Mouse (Mus musculus) gastrocnemius, postnatal 14 days (tissue): Measurements from ENCODE around the gene Adcy5. TPM values are rescaled to one million over a fixed set of nuclear protein-coding genes. Genes with fewer than 3 reads are reported as not detected.
A peak's percentile ranks its signal among the peaks of the same experiment; 100 is the strongest.

ENCODE experiments used
- DNase-seq: peaks from one replicate; pipeline ENCODE4 v3.0.0; 2021; ENCODE audit warnings: mixed read lengths
- intact Hi-C: fragments of 180-260 bp; cut with DNase I; formaldehyde crosslinking; loops from one replicate; pipeline ENCODE4 v1.15.1; 2025; ENCODE audit warnings: low total_unique reads
- total RNA-seq, 2 experiments: library from RNA; stranded (reverse); gene quantifications; 2 replicates each; pipeline ENCODE4 v1.2.3; 2021

The Adcy5 gene
- total RNA-seq, 2 experiments from 2014 or later = 2.1 to 2.4 TPM

DNA sequence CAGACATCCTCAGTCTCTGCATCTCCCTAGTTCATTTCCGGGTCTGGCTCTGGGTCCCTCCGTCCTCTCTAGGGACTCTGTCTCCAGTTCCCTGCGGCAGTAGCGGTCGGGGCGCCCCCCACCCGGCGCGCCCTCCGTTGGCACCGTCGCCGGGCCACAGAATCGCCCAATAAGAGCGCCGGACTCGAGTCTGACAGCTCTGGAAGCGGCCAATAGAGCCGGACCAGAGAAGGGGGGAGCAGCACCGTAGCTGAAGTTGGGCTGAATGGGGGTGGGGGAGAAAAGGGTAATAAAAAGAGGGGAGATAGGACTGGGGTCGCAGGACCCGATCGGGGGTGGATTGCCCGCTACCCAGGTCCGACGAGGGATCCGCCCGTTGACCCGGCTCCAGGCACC lies 434 bp upstream of the Adcy5 start:
- intact Hi-C loops = no loop called here
- no peak for DNase-seq

- intact Hi-C loops = loop anchor here (5.0 kb wide), 1 partner anchor 43 kb away; no protein-coding TSS in a partner anchor
- DNase-seq = peak; percentile 39
Measured at GRCm38 (mm10) chr16:35155391-35156305, 971 bp downstream of the Adcy5 start.

GRCm38 (mm10) chr16:35156306-35156695 lies 1.6 kb downstream of the Adcy5 start:
- peak; percentile 46 for DNase-seq
- intact Hi-C loops = loop anchor here (5.0 kb wide), 1 partner anchor 44 kb away; no protein-coding TSS in a partner anchor

GRCm38 (mm10) chr16:35156832-35157231 lies 2.2 kb downstream of the Adcy5 start:
- intact Hi-C loops = loop anchor here (5.0 kb wide), 1 partner anchor 45 kb away; no protein-coding TSS in a partner anchor
- DNase-seq = no peak

DNA sequence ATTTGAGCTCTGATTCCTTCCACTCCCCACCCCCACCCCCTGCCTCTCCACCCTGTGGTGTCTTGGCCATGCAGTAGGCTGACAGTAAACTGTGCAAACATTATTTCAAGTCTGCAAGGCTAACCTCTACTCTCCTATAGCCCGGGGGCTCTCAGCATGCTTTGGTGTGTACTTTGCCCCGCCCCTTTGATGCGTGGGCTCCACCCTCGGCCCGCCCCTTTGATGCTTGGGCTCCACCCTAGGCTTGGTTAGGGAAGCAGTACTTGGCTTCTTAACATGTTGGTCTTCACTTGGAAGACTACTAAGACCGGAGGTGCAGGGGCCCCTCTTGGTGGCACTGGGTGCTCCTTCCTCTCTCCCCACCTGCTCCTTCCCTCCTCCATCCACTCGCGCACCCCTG lies 4.9 kb downstream of the Adcy5 start:
- DNase-seq = no peak
- intact Hi-C loops = loop anchor here (5.0 kb wide), 1 partner anchor 47 kb away; no protein-coding TSS in a partner anchor

DNA sequence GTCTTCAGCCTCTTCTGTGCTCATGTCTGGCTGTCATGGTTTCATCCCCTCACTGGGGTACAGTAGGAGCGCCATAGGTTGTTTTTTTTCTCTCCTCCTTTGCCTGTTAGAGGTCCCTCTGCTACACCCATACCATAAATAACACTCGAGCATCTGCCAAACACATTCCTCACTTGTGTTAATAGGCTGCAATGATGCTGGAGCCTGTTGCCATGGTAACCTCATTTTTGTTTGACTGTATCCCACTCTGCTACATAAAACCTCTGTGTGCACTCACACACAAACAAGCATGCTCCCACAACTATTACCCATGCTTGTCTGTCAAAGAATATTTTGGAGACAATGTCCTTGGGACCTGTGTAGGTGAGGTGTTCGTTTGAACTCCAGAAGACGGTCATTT lies 5.3 kb downstream of the Adcy5 start:
- DNase-seq = no peak
- intact Hi-C loops = loop anchor here (5.0 kb wide), 1 partner anchor 48 kb away; no protein-coding TSS in a partner anchor

DNA sequence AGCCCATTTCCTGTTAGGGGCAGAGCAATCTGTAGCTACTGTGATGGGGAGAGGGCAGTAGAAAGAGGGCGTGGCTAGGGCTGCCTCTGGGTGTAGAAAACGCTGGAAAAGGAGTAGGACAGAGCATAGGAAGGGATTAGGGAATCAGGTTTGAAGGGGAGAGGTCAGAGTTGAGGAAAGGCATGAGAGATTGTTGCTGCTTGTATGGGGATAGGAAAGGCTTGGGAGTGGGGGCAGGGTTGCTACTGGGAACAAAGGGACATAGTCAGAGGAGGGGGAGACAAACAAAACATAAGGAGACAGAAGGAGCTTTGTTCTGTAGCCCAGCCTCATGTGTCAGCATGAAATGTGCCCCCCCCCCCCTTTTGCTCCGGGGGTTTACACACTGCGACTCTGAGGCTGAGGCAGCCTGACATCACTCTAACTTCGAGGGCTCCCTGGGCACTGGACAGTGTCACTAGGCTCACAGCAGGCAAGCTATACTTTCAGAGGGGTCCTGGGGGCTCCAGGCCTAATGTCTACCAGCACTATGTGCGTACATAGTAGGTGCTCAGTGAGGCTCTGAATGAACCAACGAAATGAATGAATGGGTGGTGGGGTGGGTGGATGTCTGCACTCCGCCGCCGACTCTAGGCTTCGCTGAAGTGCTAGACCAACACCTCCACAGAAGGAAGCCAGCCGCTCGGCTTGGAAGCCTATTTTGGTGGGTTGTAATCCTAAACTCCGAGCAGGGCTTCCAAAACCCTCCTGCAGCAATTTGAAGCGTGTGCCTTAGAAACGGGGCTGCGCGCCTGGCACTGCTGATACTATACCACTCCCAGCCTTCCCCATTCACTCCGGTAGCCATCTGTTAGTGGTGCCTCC lies 9.9 kb downstream of the Adcy5 start:
- no peak for DNase-seq
- intact Hi-C loops = no loop called here

- no peak for DNase-seq
- intact Hi-C loops = no loop called here
Measured at GRCm38 (mm10) chr16:35165361-35165760, 10.7 kb downstream of the Adcy5 start.

- intact Hi-C loops = no loop called here
- DNase-seq = no peak
Measured at GRCm38 (mm10) chr16:35165788-35166187, 11.1 kb downstream of the Adcy5 start.

DNA sequence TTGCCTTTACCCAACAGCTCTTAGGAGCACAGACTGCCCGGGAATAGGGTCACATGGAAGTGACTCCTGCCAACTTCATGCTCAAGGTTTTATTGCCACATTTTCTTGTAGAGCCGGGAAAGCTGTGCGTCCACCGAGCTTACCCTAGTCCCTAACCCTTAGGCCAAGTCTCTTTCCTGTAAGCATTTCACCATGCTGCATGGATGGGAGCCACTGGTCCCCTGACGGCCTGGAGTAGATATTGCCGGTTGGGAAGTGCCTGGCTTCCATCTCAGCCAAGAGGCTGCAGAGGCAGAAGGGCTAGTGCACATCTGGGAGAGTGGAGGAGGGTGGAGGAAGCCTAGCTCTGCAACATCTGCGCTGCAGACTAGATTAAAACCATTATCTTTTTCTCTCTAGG lies 14.8 kb downstream of the Adcy5 start:
- peak; percentile 58 for DNase-seq
- intact Hi-C loops = no loop called here

DNA sequence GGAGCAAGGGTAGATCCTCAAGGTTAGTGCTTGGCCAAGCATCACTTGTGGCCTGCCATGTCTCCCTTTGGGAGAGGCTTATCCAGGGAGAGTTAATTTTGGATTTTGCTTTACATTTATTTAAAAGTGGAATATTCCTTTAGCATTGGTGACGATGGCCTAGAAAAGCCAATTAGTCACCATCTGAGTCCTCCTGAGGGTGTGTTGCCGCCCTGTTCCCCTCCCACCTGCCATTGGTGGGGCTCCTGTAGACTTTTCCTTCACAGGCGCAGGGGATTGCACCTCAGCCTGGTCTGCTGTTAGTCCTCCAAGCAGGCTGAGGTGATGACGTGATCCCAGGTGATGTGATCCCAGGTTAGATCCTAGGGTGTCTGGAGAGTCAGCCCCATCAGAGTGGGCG lies 17.5 kb downstream of the Adcy5 start:
- intact Hi-C loops = no loop called here
- no peak for DNase-seq

- intact Hi-C loops = no loop called here
Measured at GRCm38 (mm10) chr16:35178516-35178915, 23.8 kb downstream of the Adcy5 start.

DNA sequence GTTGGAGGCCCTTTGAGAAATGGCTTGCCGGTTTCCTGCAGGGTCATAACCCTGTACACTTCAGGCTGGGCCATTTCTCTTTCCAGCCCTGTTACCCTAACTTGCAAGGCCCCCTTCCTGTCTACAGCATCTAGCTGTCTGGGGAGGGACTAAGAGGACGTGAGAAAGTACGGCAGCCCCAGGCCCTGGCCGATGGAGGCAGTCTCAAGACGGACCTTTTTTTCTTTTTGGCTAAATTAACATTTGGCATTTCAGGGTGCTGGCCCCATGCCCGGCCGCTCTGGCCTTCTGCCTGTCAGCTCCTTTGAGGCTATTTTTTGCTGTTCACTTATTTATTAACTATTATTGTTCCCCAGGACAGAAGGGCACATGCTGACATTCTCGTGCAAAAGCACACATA lies 24.4 kb downstream of the Adcy5 start:
- DNase-seq = no peak
- intact Hi-C loops = no loop called here

More at GRCm38 (mm10) chr16:35178516-35178915, 23.8 kb downstream of the Adcy5 start:
- no peak for DNase-seq

- peak; percentile 51 for DNase-seq
- intact Hi-C loops = no loop called here
Measured at GRCm38 (mm10) chr16:35183161-35183560, 28.5 kb downstream of the Adcy5 start.

DNA sequence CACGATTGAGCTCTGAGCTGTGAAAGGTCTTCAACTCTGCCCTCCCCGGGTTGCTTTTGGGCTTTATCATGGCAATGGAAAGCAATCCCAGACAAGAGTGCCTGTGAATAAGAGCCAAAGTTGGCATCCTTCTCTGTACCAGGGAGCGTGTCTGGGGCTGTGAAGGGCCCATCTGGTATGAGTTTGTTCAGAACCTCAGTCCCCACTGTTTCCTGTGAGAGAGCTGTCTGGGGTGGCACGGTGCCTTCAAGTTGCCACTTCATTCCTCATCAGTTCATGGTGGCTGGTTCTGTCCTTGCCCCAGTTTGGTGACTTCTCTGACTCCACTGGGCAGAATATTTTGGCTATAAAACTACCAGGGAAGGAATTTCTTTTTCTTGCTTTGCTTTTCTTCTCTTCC lies 33.4 kb downstream of the Adcy5 start:
- no peak for DNase-seq
- intact Hi-C loops = no loop called here

DNA sequence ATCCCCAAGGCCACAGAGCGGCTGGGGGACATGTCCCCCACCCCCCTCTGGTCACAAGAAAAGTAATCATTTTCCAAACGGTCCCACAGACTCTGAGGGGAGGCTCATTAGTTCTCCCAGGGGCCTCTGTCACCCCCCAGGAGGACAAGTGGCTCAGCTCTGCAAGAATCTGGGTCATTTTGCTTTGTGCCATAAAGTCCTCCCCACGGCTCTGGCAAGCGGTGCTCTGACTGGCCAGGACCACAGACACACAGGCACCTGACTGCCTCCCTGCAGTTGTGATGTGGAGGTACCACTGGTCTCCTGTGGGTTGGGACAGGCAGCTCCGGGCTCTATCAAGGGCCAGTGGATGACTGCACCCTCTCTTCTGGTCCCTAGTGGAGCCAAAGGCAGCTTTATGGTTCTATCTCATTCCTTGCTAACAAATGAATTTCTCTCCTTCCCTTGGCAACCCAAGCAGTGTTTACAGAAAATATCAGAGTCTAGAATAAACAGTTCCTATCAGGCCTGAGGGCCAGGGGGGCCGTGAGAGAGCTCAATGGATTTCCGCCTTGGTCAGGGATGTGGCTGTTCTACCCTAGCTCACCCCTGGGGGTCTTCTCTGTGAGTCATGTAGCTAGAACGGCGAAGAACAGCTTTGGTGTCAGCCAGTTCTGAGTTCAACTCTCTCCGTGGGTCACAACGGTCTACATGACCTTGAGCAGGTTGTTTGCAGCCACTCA lies 34.9 kb downstream of the Adcy5 start:
- intact Hi-C loops = no loop called here

DNA sequence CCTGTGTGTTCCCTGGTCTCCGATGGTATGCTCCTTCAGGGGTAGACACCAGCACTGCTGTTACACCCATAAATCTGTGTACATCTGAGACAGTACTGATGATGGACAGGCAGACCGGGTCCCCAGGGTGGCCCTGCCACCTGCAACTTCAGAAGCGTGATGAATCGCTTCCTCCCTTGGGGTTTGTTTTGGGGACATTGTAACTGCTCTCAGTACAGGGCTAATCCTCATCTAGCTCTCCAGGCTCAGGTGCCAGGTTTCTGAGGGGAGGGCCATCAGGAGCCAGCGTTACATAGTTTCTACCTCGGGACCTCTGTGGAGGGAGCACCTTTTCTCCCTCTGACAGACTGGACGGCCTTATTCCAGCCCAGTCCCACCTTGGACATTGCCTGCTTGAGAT lies 36.1 kb downstream of the Adcy5 start:
- intact Hi-C loops = no loop called here
- DNase-seq = no peak

More for the DNA sequence above, 34.9 kb downstream of the Adcy5 start:
- DNase-seq = no peak

DNA sequence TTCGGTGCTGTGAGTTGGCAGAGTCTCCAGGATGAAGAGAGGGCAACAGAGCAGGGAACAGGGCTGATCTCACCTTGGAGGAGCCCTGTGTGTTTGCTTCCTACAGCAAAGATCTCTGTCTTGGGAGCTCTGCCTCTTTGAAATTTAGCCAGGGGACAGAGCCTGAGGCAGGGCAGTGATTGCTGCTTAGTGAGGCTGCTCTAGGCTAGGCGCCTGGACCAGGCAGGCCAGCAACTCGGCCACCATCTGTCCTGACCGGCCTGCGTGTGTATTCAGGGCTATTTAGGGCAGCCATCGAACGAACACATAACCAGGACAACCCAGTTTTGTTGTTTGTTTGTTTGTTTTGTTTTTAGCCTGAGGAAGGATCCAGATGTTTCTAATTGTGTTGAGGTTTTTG lies 36.6 kb downstream of the Adcy5 start:
- no peak for DNase-seq
- intact Hi-C loops = no loop called here

DNA sequence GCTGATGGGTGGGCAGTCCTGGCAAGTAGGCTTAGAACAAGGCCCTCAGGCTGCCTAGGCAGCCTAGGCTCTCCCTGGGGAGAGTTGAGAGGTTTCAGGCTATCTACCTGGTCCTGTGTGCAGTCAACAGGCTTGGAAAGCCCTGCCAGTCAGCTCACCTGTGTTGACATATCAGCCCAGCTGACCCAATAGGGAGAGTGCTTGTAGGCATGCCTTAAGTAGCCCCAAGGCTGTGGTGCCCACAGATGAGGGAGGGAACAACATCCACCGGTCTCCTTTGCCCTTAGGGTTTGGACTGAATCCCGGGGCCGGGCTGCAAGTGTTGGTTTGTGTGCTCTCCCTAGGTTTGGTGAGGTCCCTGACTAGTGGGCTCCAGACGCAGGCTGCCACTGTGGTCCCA lies 37.8 kb downstream of the Adcy5 start:
- no peak for DNase-seq
- intact Hi-C loops = no loop called here

DNA sequence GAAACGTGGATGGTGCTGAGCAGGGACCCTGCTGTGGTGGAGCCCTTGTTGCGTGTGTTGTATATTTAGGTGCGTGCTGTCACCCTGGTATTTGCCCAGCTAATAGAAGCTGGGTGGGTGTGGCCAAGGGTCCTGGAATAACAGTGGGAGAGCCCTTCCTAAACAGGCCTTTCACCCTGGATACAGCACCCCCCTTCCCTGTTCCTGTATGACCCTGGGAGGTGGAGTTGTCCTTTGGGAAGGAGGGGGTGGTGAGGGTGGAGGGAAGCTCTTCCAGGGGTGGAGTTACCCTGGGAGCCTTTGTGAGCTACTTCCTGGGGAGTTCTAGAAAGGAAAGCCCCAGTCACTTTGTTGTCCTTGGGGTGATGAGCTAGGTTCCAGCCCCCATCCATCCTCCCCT lies 38.7 kb downstream of the Adcy5 start:
- intact Hi-C loops = no loop called here
- DNase-seq = no peak
